Mouse (Mus musculus) midbrain, postnatal 0 days (tissue): Measurements from ENCODE around the gene Adgrl3. TPM values are rescaled to one million over a fixed set of nuclear protein-coding genes. Genes with fewer than 3 reads are reported as not detected.

ENCODE experiments used
- ATAC-seq: fragments of 200-750 bp; cut with Nextera tagmentation; 2 replicates; pipeline ENCODE4 v1.8.0; 2017; ENCODE audit warnings: moderate number of reproducible peaks, mild to moderate bottlenecking, moderate TSS enrichment, moderate library complexity; ENCODE audit not compliant: low FRiP score
- DNase-seq: peaks from one replicate; pipeline ENCODE4 v3.0.0-alpha.2; 2015; ENCODE audit warnings: low spot score
- H3K27ac ChIP-seq: fragments of 300-500 bp; sonication (generic); 2 replicates; pipeline ENCODE4 v1.5.1; 2014; ENCODE audit warnings: low read depth, mild to moderate bottlenecking, low read length, mixed read lengths
- H3K27me3 ChIP-seq: fragments of 300-500 bp; sonication (generic); 2 replicates; pipeline ENCODE4 v1.6.1; 2014; ENCODE audit warnings: low read length, control low read depth, mixed read lengths; ENCODE audit not compliant: insufficient read depth
- H3K36me3 ChIP-seq: fragments of 300-500 bp; sonication (generic); 2 replicates; pipeline ENCODE4 v1.6.1; 2014; ENCODE audit warnings: low read length, control low read depth, mixed read lengths; ENCODE audit not compliant: insufficient read depth
- H3K4me1 ChIP-seq: fragments of 300-500 bp; sonication (generic); 2 replicates; pipeline ENCODE4 v1.6.1; 2014; ENCODE audit warnings: mild to moderate bottlenecking, control low read depth, antibody characterized with exemption, low read length, mixed read lengths; ENCODE audit not compliant: insufficient read depth
- H3K4me2 ChIP-seq: fragments of 300-500 bp; sonication (generic); 2 replicates; pipeline ENCODE4 v1.6.1; 2014; ENCODE audit warnings: low read depth, mild to moderate bottlenecking, low read length, mixed read lengths; ENCODE audit not compliant: poor library complexity, severe bottlenecking
- H3K4me3 ChIP-seq: fragments of 300-500 bp; sonication (generic); 2 replicates; pipeline ENCODE4 v1.5.1; 2014; ENCODE audit warnings: low read depth, mild to moderate bottlenecking, low read length, moderate library complexity
- H3K9ac ChIP-seq: fragments of 300-500 bp; sonication (generic); replicated peaks from 2 replicates; pipeline ENCODE4 v1.6.1; 2014; ENCODE audit warnings: mild to moderate bottlenecking, low read length, moderate library complexity, mixed read lengths; ENCODE audit not compliant: poor library complexity, severe bottlenecking
- H3K9me3 ChIP-seq: fragments of 300-500 bp; sonication (generic); 2 replicates; pipeline ENCODE4 v1.6.1; 2016; ENCODE audit warnings: low read length, control low read depth
- CTCF ChIP-seq: IDR thresholded peaks from 2 replicates; pipeline ENCODE4 v1.5.1; 2016; ENCODE audit warnings: antibody characterized with exemption, mild to moderate bottlenecking
- WGBS: fragments of 180-500 bp; shearing (Covaris S2); extraction: QIAGEN DNeasy Blood & Tissue Kit; methylation state at CpG from one replicate; pipeline ENCODE4 v1.1.7; 2014; 5-methylcytosine and 5-hydroxymethylcytosine counted together
- polyA plus RNA-seq: library from polyadenylated mRNA; unstranded; fragments of >200 nt; fragmentation: Nextera tagmentation; extraction: Ambion mirVana; gene quantifications from 2 replicates; pipeline ENCODE4 v1.2.1, GENCODE M21; 2015
- total RNA-seq: library from RNA; depleted of rRNA; stranded (reverse); fragments of >200 nt; gene quantifications from 2 replicates; pipeline ENCODE4 v1.2.3, GENCODE M21; 2014; rRNA removed

Gene Adgrl3
- 241 and 338 TPM in 2 replicates for total RNA-seq
- 46.8 and 57.2 TPM in 2 replicates for polyA plus RNA-seq

- TF ChIP-seq CTCF = peak; percentile 33
- ATAC-seq = peak; percentile 87
- Histone ChIP-seq H3K36me3 (no peaks in the 10 kb centered on the region), H3K4me1 (peaks cover 3% of the 10 kb centered on the region; the same call in 1 of the 2 replicates), H3K4me3 (peak within 1 kb of the TSS; percentile 86), H3K9me3 (no peaks in the 10 kb centered on the region), H3K27me3 (no peaks in the 10 kb centered on the region), H3K4me2 (peak within 1 kb of the TSS; percentile 68), H3K27ac (peak within 1 kb of the TSS; percentile 99), H3K9ac (peak within 1 kb of the TSS; percentile 83)
- 0% methylated on average over 36 of the region's 70 CpGs for WGBS
- DNase-seq = peak; percentile 93
Measured at GRCm38 (mm10) chr5:81019590-81020254, at the start of gene Adgrl3. Gene Adgrl3 (plus strand): TSS chr5:81020138.

GRCm38 (mm10) chr5:81019166-81019565, 772 bp upstream of the Adgrl3 start:
- Histone ChIP-seq H3K4me3 (peak overlapping the region; percentile 86), H3K27ac (peak overlapping the region; percentile 99), H3K27me3 (no peaks in the 10 kb centered on the region), H3K9me3 (no peaks in the 10 kb centered on the region), H3K4me2 (peak overlapping the region; percentile 68), H3K36me3 (no peaks in the 10 kb centered on the region), H3K4me1 (no peaks in the 10 kb centered on the region), H3K9ac (peak overlapping the region; percentile 83)
- DNase-seq (peak; percentile 76), ATAC-seq (peak; percentile 38)
- 1% methylated on average over 3 of the region's 3 CpGs for WGBS
- no peak for TF ChIP-seq CTCF

DNA sequence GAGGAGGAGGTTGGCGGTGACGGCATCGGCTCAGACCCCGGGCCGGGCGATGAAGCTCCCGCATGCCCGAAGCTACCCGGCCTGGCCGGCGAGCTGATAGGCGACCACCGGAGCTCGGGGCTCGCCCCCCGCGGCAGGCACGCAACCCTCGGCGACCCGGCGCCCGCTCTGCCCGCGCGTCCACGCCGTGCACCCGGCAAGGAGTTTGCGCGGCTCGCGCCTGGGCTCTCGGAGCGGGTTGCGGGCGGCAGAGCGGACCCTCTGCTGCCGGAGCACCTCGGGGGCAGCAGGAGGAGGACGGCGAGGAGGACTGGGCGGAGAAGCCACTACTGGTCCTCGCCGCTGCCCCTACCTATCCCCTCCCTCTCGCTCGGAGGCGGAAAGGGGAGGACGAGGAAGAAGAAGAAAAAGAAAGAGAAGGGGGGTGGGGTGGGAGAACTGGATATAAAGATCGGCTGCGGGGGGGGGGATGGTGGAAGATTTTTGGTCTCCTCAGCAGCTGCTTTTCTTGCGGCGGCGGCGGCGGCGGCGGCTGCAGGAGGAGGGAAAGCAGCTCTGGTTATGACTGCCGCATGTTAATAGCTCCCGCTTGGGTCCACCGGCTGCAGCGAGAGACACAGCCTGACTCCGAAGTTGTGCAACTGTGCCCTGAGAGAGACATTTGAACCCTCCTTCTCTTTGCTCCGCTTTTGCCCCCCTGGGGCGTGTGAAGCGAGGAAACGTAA, 505 bp downstream of the Adgrl3 start:
- H3K4me1 ChIP-seq = peaks cover 11% of the 10 kb centered on the region
- peak overlapping the region; percentile 68 for H3K4me2 ChIP-seq
- peak overlapping the region; percentile 86 for H3K4me3 ChIP-seq
- WGBS = under 1% methylated on average over 49 of the region's 67 CpGs
- no peaks in the 10 kb centered on the region for H3K9me3 ChIP-seq
- peak overlapping the region; percentile 99 for H3K27ac ChIP-seq
- peak; percentile 41 for ATAC-seq
- no peaks in the 10 kb centered on the region for H3K27me3 ChIP-seq
- DNase-seq = peak; percentile 79
- TF ChIP-seq CTCF = no peak
- peak overlapping the region; percentile 83 for H3K9ac ChIP-seq
- H3K36me3 ChIP-seq = no peaks in the 10 kb centered on the region

GRCm38 (mm10) chr5:81021006-81021320, 1.0 kb downstream of the Adgrl3 start:
- Histone ChIP-seq H3K4me1 (peaks cover 11% of the 10 kb centered on the region), H3K9ac (peak overlapping the region; percentile 83), H3K9me3 (no peaks in the 10 kb centered on the region), H3K27me3 (no peaks in the 10 kb centered on the region), H3K36me3 (no peaks in the 10 kb centered on the region), H3K4me2 (peak overlapping the region; percentile 68), H3K27ac (peak overlapping the region; percentile 99), H3K4me3 (peak overlapping the region; percentile 86)
- 1% methylated on average over 6 of the region's 6 CpGs for WGBS
- ATAC-seq (no peak), DNase-seq (no peak)
- no peak for TF ChIP-seq CTCF

GRCm38 (mm10) chr5:81021331-81021863, 1.5 kb downstream of the Adgrl3 start:
- Histone ChIP-seq H3K27ac (peak overlapping the region; percentile 99), H3K4me3 (peak overlapping the region; percentile 86), H3K9ac (peak overlapping the region; percentile 83), H3K4me2 (peak overlapping the region; percentile 68), H3K9me3 (no peaks in the 10 kb centered on the region), H3K4me1 (peaks cover 11% of the 10 kb centered on the region), H3K27me3 (no peaks in the 10 kb centered on the region), H3K36me3 (no peaks in the 10 kb centered on the region)
- DNase-seq (peak; percentile 57), ATAC-seq (no peak)
- under 1% methylated on average over 39 of the region's 39 CpGs for WGBS
- TF ChIP-seq CTCF = peak; percentile 45

- no peak for DNase-seq
- ATAC-seq = no peak
Measured at GRCm38 (mm10) chr5:81021864-81022305, 1.9 kb downstream of the Adgrl3 start.

More at GRCm38 (mm10) chr5:81021864-81022305, 1.9 kb downstream of the Adgrl3 start:
- no peak; the same call in 1 of the 2 replicates for TF ChIP-seq CTCF
- Histone ChIP-seq H3K27me3 (no peaks in the 10 kb centered on the region), H3K27ac (peak overlapping the region; percentile 99), H3K4me2 (peak overlapping the region; percentile 68), H3K4me1 (peaks cover 11% of the 10 kb centered on the region), H3K36me3 (no peaks in the 10 kb centered on the region), H3K9ac (peak overlapping the region; percentile 83), H3K4me3 (peak overlapping the region; percentile 86), H3K9me3 (no peaks in the 10 kb centered on the region)
- 0% methylated on average over 21 of the region's 21 CpGs for WGBS
